Mouse (Mus musculus): Measurements from ENCODE around the gene Erv3. TPM values are rescaled to one million over a fixed set of nuclear protein-coding genes. Genes with fewer than 3 reads are reported as not detected.
"Not testable (repeated sequence)": the region's sequence is repeated elsewhere in the genome, so short reads cannot be mapped to it uniquely, and the experiment has no call there.

Erv3 gene
- polyA plus RNA-seq, 1 experiment from 2014 or later, result not detected

DNA sequence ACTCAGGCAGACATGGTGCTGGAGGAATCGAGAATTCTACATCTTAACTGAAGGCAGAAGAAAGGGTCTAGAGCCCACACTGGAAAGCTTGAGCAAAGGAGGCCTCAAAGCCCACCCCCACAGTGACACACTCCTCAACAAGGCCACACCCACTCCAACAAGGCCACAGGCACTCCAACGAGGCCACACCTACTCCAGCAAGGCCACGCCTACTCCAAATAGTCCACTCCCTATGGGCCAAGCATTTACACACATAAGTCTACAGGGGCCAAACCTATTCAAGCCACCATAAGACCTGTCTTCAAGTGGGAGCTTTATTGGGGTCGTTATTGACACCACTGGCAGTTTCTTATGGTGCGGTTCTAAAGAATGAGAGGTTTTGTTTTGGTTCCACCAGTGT is 17.0 kb downstream of the Erv3 start:
- no peak overlapping the region for H3K9ac ChIP-seq (replicated peaks; ENCODE audit: low read depth, low read length)
- no peak overlapping the region for H3K4me2 ChIP-seq (replicated peaks; ENCODE audit: low read depth, low read length)
- WGBS, result 83% methylated on average over 5 of the region's 5 CpGs
- ATAC-seq (ENCODE audit: insufficient number of reproducible peaks, insufficient read depth, low FRiP score, low read depth), result no peak
- no peaks in the 10 kb centered on the region for H3K36me3 ChIP-seq (ENCODE audit: control insufficient read depth, insufficient read depth, low read length)
- H3K27me3 ChIP-seq (ENCODE audit: control insufficient read depth, insufficient read depth, low read length), result no peaks in the 10 kb centered on the region
- H3K27ac ChIP-seq (ENCODE audit: low read length), result no peak overlapping the region
- no peaks in the 10 kb centered on the region for H3K9me3 ChIP-seq (ENCODE audit: control insufficient read depth, low read depth, low read length)
- no peak overlapping the region for H3K4me3 ChIP-seq (ENCODE audit: low read depth, low read length)
- H3K4me1 ChIP-seq (ENCODE audit: control insufficient read depth, insufficient read depth, low read length), result peaks cover 16% of the 10 kb centered on the region; the same call in 1 of the 2 replicates

DNA sequence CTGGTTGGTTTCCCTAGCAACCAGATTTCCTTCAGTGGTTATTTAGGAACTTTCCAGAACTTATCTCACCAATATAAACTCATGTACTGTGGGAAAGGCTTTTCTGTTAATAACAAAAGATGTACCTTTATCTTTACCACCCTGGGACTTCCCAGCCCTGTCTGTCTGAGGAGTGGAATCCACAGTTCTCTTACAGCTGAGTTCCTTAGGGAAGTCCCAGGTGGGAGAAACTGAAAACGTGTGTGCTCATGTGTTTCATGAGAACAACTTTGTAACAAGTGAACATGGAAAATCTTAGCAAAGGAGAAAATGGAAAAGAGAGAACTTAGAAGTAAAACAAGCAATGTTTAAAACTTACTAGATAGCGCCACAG is 18.2 kb downstream of the Erv3 start:
- no peak for ATAC-seq (ENCODE audit: insufficient number of reproducible peaks, insufficient read depth, low FRiP score, low read depth)
- WGBS, result 67% methylated on average over 2 of the region's 2 CpGs
- Histone ChIP-seq H3K4me2 (replicated peaks; ENCODE audit: low read depth, low read length) (no peak overlapping the region), H3K9me3 (ENCODE audit: control insufficient read depth, low read depth, low read length) (no peaks in the 10 kb centered on the region), H3K27ac (ENCODE audit: low read length) (no peak overlapping the region), H3K4me1 (ENCODE audit: control insufficient read depth, insufficient read depth, low read length) (peaks cover 12% of the 10 kb centered on the region; the same call in 1 of the 2 replicates), H3K4me3 (ENCODE audit: low read depth, low read length) (no peak overlapping the region), H3K27me3 (ENCODE audit: control insufficient read depth, insufficient read depth, low read length) (no peaks in the 10 kb centered on the region), H3K9ac (replicated peaks; ENCODE audit: low read depth, low read length) (no peak overlapping the region), H3K36me3 (ENCODE audit: control insufficient read depth, insufficient read depth, low read length) (no peaks in the 10 kb centered on the region)

DNA sequence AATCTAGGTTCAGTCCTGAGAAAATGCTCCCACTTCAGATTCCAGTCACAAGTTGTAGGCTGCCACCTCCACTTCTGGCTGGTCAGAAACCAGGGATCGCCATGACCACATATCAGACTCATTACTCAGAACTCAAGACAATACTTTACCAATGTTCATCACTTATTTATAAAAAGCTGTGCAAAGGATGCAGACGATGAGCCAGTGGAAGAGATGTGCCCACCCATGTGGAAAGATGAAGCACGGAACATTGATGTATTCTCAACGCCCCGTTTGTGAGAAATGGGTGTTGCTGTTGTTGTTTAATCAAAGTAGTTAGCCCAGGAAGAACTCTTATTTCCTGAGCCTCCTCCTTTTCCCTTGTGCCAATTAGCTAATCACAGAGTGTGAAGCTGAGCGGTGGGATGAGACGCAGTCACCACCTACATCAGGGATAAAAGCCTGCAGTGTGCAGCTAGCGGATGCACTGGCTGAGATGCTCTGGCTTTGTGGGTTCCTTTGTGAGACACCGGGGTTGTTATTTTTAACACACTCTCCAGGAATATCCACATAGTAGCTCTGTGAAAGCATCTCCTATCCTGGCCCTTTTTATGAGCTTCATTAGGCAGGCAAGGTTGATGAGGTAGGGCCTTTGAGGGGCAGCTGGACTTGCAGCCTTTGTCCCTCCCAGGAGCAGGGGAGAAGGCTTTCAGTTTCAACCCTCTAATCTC is 18.8 kb downstream of the Erv3 start:
- Histone ChIP-seq H3K4me3 (ENCODE audit: low read depth, low read length) (no peak overlapping the region), H3K9me3 (ENCODE audit: control insufficient read depth, low read depth, low read length) (no peaks in the 10 kb centered on the region), H3K4me1 (ENCODE audit: control insufficient read depth, insufficient read depth, low read length) (peaks cover 7% of the 10 kb centered on the region; the same call in 1 of the 2 replicates), H3K9ac (replicated peaks; ENCODE audit: low read depth, low read length) (no peak overlapping the region), H3K27me3 (ENCODE audit: control insufficient read depth, insufficient read depth, low read length) (no peaks in the 10 kb centered on the region), H3K36me3 (ENCODE audit: control insufficient read depth, insufficient read depth, low read length) (no peaks in the 10 kb centered on the region), H3K4me2 (replicated peaks; ENCODE audit: low read depth, low read length) (no peak overlapping the region), H3K27ac (ENCODE audit: low read length) (no peak overlapping the region)
- ATAC-seq (ENCODE audit: insufficient number of reproducible peaks, insufficient read depth, low FRiP score, low read depth), result no peak
- WGBS, result 69% methylated on average over 9 of the region's 9 CpGs

DNA sequence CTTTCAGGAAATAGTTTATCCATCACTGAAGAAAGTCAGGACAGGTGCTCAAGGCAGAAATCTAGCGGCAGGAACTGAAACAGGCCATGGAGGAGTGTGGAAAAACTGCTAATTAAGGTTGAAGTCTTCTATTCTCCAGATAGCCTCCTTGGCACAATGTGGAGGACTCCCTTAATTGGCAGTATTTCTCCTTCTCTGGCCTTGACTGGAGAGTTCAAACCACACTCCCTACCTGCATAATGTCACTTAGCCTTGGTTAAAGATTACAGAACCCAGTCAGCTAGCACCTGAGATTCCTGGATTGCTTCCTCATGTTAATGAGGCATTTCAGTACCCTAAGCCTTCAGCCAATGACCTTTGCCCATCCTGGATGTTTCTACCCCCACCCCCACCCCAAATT is 25.3 kb downstream of the Erv3 start:
- no peak overlapping the region for H3K4me3 ChIP-seq (ENCODE audit: low read depth, low read length)
- H3K36me3 ChIP-seq (ENCODE audit: control insufficient read depth, insufficient read depth, low read length), result no peaks in the 10 kb centered on the region
- no peak for ATAC-seq (ENCODE audit: insufficient number of reproducible peaks, insufficient read depth, low FRiP score, low read depth)
- no peaks in the 10 kb centered on the region for H3K4me1 ChIP-seq (ENCODE audit: control insufficient read depth, insufficient read depth, low read length)
- 97% methylated on average over 1 of the region's 1 CpGs for WGBS
- no peaks in the 10 kb centered on the region for H3K27me3 ChIP-seq (ENCODE audit: control insufficient read depth, insufficient read depth, low read length)
- no peak overlapping the region for H3K4me2 ChIP-seq (replicated peaks; ENCODE audit: low read depth, low read length)
- peaks cover 7% of the 10 kb centered on the region; the same call in 1 of the 2 replicates for H3K9me3 ChIP-seq (ENCODE audit: control insufficient read depth, low read depth, low read length)
- H3K27ac ChIP-seq (ENCODE audit: low read length), result no peak overlapping the region
- H3K9ac ChIP-seq (replicated peaks; ENCODE audit: low read depth, low read length), result no peak overlapping the region

DNA sequence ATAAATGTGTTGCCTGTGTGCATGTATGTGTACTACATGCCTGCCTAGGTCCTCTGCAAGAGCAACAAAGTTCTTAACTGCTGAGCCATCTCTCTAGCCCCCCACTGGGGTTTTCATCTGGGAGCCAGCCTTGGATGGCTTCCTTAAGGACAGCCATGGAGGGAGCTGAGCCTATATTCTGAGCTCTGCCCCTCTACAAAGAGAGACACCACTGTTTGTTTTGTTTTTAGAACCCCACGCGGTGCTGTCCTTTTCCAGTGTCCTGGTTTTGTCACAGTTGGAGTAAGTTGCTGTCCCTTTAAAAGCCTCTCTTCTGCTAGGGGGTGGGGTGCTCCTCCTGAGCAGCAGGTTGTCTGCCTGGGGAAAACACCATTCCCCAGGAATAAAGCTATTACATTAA is 27.7 kb downstream of the Erv3 start:
- no peak overlapping the region for H3K9ac ChIP-seq (replicated peaks; ENCODE audit: low read depth, low read length)
- H3K27me3 ChIP-seq (ENCODE audit: control insufficient read depth, insufficient read depth, low read length), result no peaks in the 10 kb centered on the region
- ATAC-seq (ENCODE audit: insufficient number of reproducible peaks, insufficient read depth, low FRiP score, low read depth), result no peak
- H3K4me2 ChIP-seq (replicated peaks; ENCODE audit: low read depth, low read length), result no peak overlapping the region
- WGBS, result 38% methylated on average over 2 of the region's 2 CpGs
- no peaks in the 10 kb centered on the region for H3K4me1 ChIP-seq (ENCODE audit: control insufficient read depth, insufficient read depth, low read length)
- H3K9me3 ChIP-seq (ENCODE audit: control insufficient read depth, low read depth, low read length), result peaks cover 7% of the 10 kb centered on the region; the same call in 1 of the 2 replicates
- no peaks in the 10 kb centered on the region for H3K36me3 ChIP-seq (ENCODE audit: control insufficient read depth, insufficient read depth, low read length)
- no peak overlapping the region for H3K27ac ChIP-seq (ENCODE audit: low read length)
- H3K4me3 ChIP-seq (ENCODE audit: low read depth, low read length), result no peak overlapping the region

DNA sequence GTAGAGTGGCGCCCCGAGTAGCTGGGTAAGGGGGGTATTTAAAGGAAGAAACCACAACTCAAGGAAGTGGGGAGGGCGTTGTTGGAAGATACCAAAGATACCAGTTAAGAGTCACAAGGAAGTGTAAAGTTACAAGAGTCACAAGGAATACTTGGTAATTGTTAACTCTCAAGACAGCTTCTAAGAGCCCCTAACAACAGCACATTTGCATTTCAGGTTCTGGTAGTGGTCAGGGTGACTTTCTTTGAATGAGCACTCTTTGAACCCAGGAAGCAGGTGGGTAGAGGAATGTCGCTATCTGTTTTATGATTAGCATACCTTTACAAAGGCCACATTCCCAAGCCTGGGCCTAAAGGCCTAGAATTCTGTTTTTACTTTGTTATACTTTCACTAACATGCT is 28.6 kb downstream of the Erv3 start:
- H3K9ac ChIP-seq (replicated peaks; ENCODE audit: low read depth, low read length); ATAC-seq (ENCODE audit: insufficient number of reproducible peaks, insufficient read depth, low FRiP score, low read depth); H3K27me3 ChIP-seq (ENCODE audit: control insufficient read depth, insufficient read depth, low read length); H3K4me2 ChIP-seq (replicated peaks; ENCODE audit: low read depth, low read length); H3K36me3 ChIP-seq (ENCODE audit: control insufficient read depth, insufficient read depth, low read length); H3K4me1 ChIP-seq (ENCODE audit: control insufficient read depth, insufficient read depth, low read length); H3K9me3 ChIP-seq (ENCODE audit: control insufficient read depth, low read depth, low read length); H3K4me3 ChIP-seq (ENCODE audit: low read depth, low read length); H3K27ac ChIP-seq (ENCODE audit: low read length): not testable (repeated sequence)
- WGBS, result 81% methylated on average over 4 of the region's 4 CpGs

DNA sequence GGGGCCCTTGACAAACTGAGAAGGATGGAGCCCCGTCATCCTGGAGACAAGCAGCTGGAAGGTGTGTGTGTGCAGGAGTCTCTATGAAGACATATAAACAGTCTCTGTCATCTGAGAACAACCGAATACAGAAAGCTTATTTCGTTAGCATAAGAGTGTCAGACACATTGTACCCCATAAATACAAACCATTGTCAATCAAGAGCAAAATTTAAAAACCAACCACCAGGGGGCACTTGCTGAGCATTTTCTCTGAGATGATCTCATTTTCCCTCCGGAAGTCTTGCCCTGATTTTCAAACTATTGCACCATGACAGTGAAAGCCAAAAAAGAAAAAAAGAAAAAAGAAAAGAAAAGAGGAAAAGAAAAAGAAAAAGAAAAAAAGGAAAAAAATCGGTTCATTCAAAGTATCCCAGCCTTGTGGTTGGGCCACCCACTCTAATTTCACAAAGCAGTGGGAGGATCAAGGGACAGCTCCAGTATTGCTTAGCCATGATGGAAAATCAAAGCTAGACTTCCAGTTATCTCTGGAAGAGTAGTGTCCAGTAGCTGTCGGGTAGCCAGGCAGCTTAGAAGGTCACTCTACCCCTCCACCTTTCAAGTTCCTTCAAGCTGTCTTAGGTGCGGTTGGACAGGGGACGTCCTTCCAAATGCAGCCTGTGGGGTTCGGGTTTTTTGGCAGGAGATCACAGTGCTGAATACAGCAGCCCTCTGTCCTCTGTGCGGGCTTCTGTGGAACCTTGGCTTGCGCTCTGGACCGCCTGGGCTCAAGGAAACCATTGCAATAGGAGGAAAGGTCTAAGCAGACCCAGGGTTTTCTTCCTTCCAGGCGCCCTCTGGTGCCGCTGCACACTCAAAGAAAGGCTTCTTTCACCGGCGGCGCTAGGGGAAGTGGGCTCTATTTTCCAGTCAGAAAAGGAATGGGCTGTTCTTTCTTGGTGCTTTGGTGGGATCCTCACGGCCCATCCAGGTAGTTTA is 31.3 kb downstream of the Erv3 start:
- Histone ChIP-seq H3K4me1 (ENCODE audit: control insufficient read depth, insufficient read depth, low read length) (no peaks in the 10 kb centered on the region), H3K27me3 (ENCODE audit: control insufficient read depth, insufficient read depth, low read length) (no peaks in the 10 kb centered on the region), H3K4me2 (replicated peaks; ENCODE audit: low read depth, low read length) (no peak overlapping the region), H3K27ac (ENCODE audit: low read length) (no peak overlapping the region), H3K9me3 (ENCODE audit: control insufficient read depth, low read depth, low read length) (peaks cover 3% of the 10 kb centered on the region; the same call in 1 of the 2 replicates), H3K9ac (replicated peaks; ENCODE audit: low read depth, low read length) (no peak overlapping the region), H3K36me3 (ENCODE audit: control insufficient read depth, insufficient read depth, low read length) (no peaks in the 10 kb centered on the region), H3K4me3 (ENCODE audit: low read depth, low read length) (no peak overlapping the region)
- ATAC-seq (ENCODE audit: insufficient number of reproducible peaks, insufficient read depth, low FRiP score, low read depth), result 0 out of 2 replicates have a peak, but pooled peaks have one; percentile 11
- 49% methylated on average over 18 of the region's 18 CpGs for WGBS

DNA sequence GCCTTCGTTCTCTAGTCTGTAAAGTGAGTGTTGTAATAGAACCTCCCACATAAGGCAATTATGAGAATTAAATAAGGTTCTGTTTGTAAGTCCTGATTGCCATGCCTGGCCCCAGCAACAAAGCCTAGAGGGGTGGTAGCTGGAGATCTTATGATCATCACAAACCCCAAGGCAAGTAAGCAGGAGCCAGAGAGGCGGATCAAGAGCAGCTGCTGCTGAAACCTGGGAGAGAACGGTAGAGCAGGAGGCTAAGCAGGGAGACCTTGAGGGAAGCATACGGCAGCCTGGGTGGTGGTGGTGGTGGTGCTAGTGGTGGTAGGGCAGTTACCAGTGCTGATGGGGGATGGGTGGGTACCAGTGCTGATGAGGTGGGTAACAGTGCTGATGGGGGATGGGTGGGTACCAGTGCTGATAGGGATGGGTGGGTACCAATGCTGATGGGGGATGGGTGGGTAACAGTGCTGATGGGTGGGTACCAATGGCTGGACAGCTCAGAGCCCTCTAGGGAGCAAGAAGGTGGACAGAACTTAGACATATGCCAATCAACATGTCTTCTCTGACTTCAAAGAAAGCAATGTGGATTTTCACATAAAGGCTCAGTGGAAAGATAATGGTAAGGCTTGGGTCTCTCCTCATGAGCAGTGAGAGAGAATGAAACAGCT is 32.4 kb downstream of the Erv3 start:
- Histone ChIP-seq H3K4me3 (ENCODE audit: low read depth, low read length) (no peak overlapping the region), H3K9ac (replicated peaks; ENCODE audit: low read depth, low read length) (no peak overlapping the region), H3K4me1 (ENCODE audit: control insufficient read depth, insufficient read depth, low read length) (no peaks in the 10 kb centered on the region), H3K27me3 (ENCODE audit: control insufficient read depth, insufficient read depth, low read length) (no peaks in the 10 kb centered on the region), H3K4me2 (replicated peaks; ENCODE audit: low read depth, low read length) (no peak overlapping the region), H3K36me3 (ENCODE audit: control insufficient read depth, insufficient read depth, low read length) (no peaks in the 10 kb centered on the region), H3K9me3 (ENCODE audit: control insufficient read depth, low read depth, low read length) (no peaks in the 10 kb centered on the region), H3K27ac (ENCODE audit: low read length) (no peak overlapping the region)
- no peak for ATAC-seq (ENCODE audit: insufficient number of reproducible peaks, insufficient read depth, low FRiP score, low read depth)
- 72% methylated on average over 4 of the region's 4 CpGs for WGBS
